Mouse (Mus musculus): ENCODE results near the gene Nup160.

Gene Nup160

DNA sequence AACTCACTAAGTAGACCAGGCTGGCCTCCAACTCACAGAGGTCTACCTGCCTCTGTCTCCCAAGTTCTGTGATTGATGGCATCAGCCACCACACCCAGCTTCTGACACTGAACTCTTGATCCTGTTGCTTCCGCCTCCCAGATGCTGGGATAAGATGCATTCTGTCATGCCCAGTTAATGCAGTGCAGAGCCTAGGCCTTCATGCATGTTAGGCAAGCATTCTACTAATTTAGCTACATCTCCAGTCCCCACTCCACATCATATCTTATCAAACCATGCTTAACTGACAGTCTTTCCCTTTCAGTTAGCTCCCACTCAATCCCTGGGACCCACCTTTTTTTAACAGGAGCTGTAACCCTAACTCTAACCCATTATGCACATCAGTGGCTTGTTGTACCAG, 16.1 kb upstream of the Nup160 start:
- no peak for ATAC-seq (ENCODE audit: insufficient number of reproducible peaks, low FRiP score, low TSS enrichment)

DNA sequence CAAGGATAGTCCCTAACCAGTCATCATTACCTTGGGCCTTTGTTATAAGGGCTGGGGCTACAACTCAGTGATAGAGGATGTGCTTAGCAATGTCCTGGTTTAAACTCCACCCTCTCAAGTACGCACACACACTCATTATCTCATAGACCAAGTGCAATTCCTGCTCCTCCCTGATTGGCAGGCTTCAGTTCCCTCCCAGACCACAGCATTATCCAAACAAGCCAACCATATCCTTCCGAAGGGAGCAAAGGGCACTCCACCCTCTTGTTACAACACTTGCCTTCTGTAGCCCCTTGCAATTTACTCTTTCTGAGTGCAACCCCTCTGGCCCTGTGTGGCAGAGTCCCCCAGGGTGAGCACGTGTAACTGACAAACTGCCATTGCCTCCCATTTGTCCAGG, 15.6 kb upstream of the Nup160 start:
- no peak for ATAC-seq (ENCODE audit: insufficient number of reproducible peaks, low FRiP score, low TSS enrichment)

DNA sequence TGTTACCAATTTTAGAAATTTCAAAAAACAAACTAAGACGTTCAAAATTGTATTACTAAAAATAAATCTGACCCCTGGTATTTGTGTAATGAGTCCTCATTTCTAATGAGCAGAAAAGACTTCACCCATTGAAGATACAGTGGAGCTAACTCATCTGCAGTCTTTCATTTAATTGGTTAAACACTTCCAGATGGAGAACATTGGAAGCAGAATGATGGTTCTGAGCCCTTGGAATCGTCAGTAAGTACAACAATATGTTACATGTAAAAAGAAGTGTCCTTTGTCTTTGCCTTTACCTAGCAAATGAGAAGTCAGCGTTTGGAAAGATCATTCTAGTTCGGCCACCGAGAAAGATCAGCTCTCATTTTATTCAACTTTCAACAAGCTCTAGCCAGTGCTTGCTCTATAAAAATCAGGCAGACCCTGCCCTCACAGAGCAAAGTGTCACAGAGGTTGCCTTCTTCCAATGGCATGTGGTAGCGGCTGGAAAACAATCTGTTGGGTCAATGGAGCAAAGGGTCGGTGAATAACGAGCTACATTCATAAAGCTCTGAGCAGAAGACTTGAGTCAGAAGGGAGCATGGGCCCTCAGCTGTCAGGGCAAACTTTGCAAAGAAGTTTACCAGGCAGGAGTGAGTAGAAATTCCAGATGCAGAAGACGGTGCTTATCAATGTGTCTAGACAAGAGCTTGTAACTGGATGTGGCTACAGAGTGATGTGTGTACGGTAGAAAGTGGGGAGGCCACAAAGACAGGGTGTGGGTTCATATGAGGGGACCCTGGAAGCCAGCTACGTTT, 10.2 kb upstream of the Nup160 start:
- ATAC-seq (ENCODE audit: insufficient number of reproducible peaks, low FRiP score, low TSS enrichment), result no peak

DNA sequence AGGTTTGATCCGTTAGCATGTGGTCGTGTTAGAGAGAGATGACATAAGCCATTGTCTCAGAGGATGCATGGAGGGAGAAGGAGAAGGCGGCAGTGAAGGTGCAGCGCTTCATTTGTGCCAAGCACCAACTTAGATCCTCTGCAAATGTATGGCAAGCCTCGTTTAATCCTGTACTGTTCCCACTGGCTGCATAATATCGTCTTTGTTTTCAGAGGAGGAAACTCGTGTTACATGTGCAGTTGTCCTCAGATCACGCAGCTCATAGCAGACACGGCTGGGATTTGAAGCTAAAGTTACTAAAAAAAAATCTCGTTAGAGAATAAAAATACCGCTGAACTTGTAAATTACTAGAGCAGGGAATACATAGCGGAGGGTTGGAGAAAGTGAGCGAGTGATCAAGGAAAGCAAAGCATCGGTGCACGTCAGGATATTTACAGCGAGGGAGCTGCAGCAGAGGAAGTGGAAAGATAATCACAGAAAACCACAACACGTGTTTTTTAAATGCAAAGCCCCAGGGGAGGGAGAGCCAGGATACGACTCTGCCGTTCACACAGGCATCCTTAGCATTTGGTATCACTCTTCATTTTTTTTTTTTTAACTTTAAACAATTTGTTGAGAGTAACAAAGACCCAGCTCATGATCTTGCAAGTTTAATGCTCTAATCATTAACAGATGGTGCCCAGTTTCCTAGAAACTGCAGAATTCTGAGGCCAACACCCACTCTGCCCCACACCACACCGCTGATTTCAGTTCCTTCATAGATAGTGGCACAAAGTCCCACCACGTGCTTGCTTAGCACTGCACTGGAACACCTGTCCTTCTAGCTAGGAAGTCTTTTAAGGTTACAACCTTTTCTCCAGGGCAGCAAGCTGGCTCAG, 9.4 kb upstream of the Nup160 start:
- ATAC-seq (ENCODE audit: insufficient number of reproducible peaks, low FRiP score, low TSS enrichment), result no peak

DNA sequence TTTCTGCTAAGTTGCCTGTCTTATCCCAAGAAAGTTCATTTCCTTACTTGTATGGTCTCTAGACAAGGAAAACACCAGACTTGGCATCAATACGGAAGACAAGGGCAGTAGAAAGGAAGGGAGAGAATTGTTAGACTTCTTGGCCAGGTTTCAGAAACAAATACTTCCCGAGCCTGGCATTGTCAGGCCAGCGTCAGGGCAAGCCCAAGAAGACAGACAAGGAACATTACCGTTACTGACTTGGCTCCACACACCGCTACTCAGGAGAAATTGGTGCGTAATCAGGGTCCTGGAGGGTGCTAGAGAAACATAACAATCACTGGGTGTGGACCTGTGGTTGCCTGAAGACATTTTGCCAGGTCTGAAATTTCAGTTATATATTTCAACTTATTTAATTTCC, 6.7 kb upstream of the Nup160 start:
- no peak for ATAC-seq (ENCODE audit: insufficient number of reproducible peaks, low FRiP score, low TSS enrichment)

DNA sequence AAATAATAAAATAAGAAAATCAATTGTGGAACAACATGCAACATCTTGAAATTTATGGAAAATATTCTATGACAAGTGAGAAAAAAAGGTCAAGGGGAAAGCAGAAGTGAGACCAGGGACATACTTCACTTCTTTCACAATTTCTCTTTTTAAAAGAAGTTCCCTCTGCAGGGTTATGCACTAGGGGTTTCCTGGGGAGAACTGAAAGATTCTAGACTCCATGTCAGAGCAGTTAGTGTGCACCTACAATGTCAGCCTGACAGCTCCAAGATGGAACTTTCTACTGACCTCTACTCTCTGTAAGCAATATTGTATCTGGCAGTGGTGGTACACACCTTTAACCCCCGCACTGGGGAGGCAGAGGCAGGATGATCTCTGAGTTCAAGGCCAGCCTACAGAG, 3.7 kb upstream of the Nup160 start:
- no peak for ATAC-seq (ENCODE audit: insufficient number of reproducible peaks, low FRiP score, low TSS enrichment)

DNA sequence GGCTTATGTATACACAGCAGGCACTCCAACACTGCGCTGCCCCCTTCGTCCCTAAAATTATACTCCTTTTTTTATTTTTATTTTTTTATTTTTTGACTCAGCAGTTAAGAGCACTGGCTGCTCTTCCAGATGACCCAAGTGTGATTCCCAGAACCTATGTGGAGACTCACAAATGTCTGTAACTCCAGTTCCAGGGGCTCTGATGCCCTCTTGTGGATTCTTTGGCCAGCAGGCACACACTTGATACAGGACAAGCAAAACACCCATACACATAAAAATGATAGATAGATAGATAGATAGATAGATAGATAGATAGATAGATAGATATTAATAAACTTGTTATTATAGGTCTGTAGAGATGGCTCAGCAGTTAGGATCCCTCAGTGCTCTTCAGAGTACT, 2.5 kb upstream of the Nup160 start:
- ATAC-seq (ENCODE audit: insufficient number of reproducible peaks, low FRiP score, low TSS enrichment), result no peak

DNA sequence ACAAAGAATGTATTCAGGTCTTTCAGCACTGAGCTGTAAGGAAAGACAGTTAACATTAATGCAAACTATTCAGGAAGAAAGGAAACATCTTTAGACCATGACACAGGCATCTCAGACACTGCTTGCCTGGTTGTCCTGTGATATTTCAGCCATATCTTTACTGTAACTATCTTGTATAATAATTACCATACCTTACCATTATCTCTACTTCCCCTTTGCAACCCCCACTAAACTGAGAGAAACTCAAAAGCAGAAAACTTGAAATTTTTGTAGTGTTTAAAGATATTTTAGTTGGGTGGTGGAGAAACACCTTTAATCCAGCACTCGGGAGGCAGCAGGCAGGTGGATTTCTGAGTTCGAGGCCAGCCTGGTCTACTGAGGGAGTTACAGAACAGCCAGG, 1.5 kb upstream of the Nup160 start:
- ATAC-seq (ENCODE audit: insufficient number of reproducible peaks, low FRiP score, low TSS enrichment), result no peak

DNA sequence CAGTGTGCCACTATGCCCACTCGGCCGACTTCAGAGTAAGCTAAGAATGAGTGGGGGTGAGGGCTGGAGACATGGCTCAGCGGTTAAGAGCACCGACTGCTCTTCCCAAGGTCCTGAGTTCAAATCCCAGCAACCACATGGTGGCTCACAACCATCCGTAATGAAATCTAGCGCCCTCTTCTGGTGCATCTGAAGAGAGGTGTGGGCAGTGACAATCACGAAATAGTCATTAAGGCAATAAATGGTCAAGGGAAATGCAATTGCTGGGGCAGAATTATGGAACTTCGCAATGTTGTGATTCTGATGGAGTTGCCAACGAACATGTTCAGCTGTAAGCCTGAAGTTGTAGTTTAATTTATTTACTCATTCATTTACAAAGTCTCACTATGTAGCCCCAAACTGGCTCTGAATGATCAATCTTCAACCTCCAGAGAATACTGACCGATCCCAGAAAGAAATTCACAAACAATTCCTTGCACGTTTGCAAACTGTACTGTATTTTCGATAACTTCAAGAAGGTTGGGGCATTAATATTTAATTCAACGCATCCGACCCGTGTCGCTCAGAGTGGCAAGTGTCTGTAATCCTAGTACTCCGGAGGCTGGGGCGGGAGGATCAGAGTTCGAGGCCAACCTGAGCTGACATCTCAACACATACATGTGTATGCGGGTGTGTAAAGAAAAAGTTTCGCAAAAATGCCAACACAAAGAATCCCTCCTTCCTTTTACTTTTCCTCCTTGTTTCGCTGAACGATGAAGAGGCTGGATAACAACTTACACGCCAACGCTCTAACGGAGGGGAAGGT, 1.4 kb downstream of the Nup160 start:
- ATAC-seq (ENCODE audit: insufficient number of reproducible peaks, low FRiP score, low TSS enrichment), result no peak

DNA sequence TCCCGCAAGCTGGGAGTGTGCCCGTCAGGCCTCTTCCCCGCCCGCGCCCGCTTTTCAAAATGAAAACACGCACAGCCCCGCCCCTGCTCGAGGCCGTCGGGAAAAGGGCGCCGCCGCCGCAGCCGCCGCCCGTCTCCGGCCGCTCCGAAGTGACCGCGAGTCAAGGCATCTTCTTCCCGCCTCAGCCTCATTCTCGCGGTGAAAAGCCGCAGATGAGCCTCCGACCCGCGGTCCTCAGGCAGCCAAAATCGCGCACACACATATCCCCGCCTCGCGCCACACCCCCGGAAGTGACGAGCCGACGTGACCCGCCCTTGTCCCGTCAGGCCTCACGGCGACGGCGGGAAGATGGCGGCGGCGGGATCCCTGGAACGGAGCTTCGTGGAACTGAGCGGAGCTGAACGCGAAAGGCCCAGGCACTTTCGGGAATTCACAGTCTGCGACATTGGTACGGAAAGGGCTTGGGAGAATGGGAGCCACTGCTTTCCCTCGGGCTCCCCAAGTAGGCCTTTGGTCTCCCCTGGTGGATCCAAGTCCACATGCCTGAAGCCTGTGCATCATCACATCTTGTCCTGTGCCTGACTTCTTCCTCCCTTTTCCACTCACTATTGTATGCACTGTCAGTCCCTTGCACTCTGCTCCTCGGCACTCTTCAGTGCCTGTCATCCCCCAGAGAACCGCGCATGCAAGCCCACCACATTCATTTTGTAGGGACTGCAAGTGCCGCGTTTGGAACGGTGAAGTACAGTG, 2.2 kb downstream of the Nup160 start:
- ATAC-seq (ENCODE audit: insufficient number of reproducible peaks, low FRiP score, low TSS enrichment), result peak; percentile 96

DNA sequence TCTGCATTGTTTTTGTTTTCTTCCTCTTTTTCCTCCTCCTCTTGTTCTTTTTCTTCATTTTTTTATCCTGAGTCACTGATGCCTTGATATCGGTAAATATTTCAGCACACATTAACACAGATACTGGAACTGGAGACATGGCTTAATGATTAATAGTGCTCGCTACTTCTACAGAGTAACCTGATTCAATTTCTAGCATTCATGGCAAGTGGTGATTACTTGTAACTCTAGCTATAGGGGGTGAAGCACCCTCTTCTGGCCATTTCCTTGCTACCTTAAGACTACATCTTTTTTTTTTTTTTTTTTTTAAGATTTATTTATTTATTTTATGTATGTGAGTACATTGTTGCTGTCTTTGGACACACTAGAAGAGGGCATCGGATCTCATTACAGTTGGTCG, 23.9 kb downstream of the Nup160 start:
- no peak for ATAC-seq (ENCODE audit: insufficient number of reproducible peaks, low FRiP score, low TSS enrichment)

DNA sequence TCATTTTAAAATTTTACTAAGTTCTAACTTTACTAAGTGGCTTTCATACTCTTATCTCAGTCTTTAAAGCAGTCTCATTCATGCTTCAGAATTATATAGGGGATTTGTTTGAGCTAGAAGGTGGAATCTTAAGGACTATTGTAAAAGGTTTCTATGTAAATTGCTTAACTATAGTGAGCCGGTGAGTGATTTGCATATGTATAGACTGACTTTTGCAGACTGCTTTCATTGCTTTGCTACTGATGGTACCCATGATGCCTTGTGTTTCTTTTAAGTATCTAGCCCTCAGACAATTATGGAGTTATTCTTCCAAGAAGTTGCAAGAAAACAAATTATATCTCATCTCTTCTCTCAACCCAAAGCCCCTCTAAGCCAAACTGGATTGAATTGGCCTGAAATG, 31.5 kb downstream of the Nup160 start:
- no peak for ATAC-seq (ENCODE audit: insufficient number of reproducible peaks, low FRiP score, low TSS enrichment)

DNA sequence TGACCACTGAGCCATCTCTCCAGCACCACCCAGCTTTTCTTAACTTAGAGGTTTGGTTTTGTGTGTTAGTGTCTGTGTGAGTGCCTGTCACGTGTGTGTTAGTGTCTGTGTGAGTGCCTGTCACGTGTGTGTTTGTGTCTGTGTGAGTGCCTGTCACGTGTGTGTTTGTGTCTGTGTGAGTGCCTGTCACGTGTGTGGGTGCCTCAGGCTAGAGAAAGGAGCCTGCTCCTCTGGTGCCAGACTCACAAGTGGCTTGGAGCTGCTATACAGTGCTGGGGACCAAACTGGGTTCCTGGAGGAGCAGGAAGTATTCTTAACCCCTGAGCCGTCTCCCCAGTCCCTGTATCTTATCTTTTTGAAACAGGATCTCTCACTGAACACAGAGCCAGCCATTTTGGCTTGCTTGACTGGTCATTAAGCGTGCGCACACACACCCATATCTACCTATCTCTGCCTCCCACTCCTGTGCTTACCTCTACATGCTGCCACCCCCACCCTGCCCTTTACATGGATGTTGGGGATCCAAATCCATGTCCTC, 38.6 kb downstream of the Nup160 start:
- ATAC-seq (ENCODE audit: insufficient number of reproducible peaks, low FRiP score, low TSS enrichment), result no peak

DNA sequence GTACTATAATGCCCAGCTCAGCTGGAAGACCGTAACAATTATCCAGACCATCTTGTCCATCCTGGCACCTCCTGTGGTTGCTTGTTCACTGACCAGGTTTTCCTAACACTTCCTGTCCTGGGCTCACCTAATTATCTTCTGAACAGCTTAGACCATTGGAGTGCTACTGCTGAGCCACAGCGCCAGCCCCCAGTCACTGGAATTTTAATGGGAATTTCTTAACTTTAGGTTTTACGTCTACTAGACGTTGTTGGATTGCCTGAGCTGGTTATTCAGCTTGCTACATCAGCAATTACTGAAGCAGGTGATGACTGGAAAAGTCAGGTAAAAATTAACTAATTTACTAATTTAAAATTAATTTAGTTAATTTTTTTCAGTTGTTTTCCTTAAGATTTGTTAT, 40.4 kb downstream of the Nup160 start:
- ATAC-seq (ENCODE audit: insufficient number of reproducible peaks, low FRiP score, low TSS enrichment), result no peak

DNA sequence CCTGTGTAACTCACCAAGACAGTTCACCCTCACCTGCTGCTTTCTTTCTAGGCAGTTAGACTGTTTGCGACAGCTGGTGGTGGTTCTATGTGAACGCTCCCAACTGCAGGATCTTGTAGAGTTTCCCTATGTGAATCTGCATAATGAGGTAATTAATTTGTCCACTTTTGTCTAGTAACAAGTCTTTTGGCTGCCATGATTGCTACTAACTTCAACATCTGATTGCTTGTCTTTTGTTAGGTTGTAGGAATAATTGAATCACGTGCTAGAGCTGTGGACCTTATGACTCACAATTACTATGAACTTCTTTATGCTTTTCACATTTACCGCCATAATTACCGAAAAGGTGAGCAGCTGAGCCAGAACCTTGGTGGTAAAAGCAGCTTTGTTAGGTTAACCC, 40.9 kb downstream of the Nup160 start:
- no peak for ATAC-seq (ENCODE audit: insufficient number of reproducible peaks, low FRiP score, low TSS enrichment)

DNA sequence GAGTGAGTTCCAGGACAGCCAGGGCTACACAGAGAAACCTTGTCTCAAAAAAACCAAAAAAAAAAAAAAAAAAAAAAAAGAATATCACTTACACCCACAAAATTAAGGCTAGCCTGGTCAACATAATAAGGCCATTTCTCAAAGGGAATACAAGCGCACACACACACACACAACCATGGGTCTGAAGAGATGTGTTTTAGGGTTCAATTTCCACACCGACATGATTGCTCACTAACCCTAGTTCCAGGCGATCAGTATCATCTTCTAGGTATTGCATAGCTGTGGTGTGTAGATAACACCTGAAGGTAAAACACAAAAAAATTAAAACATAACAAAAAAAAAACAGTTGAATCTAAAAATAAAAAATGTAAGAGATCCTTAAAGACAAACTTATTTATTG, 49.8 kb downstream of the Nup160 start:
- ATAC-seq (ENCODE audit: insufficient number of reproducible peaks, low FRiP score, low TSS enrichment), result no peak

DNA sequence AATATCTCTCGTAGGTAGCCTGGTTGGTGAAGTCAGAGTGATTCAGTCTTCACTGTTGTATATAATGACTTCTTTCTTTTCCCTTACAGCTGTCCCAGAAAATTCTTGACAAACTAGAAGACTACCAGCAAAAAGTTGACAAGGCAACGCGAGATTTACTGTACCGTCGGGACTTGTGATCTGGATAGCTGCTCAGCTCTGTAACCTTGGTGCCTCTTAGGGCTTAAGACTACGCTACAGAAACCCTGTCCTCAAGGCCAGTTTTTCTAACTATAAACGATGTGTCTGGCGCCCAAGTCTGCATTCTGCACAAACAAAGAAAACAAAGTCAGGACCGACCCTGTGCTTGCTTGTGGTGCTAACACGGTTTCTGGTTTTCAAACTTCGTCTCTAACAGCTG, 58.3 kb downstream of the Nup160 start:
- ATAC-seq (ENCODE audit: insufficient number of reproducible peaks, low FRiP score, low TSS enrichment), result no peak

DNA sequence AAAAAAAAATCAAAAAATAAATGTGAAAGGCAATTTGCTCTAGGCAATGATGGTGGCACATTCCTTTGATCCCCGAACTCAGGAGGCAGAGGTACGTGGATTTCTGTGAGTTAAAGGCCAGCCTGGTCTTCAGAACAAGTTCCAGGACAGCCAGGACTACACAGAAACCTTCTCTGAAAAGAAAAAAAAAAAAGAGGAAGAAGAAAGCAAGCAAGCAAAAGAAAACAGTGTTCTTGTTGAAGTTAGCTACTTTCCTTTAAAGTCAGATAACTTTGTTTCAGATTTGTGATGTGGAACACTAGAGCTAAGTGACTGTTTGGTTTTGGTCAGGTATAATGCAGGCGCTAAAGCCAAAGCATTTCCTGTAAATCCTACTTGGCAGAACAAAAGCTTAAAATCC, 61.8 kb downstream of the Nup160 start:
- ATAC-seq (ENCODE audit: insufficient number of reproducible peaks, low FRiP score, low TSS enrichment), result no peak

DNA sequence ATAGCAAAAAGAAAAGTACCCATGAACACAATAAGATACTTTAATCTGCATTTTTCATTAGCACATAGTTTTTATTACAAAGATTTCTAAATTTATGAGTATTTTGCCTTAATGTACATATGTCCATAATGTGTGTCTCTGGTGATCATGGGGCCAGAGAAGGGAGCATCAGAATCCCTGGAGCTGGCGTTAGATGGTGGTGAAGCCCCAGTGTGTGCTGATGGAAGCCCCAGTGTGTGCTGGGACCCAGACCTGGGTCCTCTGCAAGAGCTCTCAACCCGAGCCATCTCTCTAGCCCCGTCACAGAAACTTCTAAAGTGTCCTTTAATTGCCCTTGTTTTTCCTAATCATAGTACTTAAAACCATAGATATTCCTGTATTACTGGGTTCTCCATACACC, 62.3 kb downstream of the Nup160 start:
- ATAC-seq (ENCODE audit: insufficient number of reproducible peaks, low FRiP score, low TSS enrichment), result no peak

DNA sequence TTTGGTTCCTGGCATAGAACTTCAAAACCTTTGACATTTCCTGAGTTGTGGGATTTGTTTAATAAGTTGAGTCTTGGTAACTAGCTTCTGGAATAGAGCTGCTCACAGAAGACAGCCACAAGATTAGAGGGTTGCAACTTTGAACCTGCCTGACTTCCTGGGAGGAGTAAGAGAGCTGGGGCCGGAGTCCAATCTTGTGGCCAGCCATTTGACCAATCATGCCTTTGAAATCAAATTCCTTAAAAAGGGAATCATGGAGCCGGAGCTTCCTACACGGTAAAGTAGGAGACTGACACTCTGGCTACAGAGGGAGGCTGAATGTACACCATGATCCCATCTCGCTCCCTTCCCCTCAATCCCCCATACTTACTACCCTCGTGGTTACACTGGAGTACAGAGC, 62.9 kb downstream of the Nup160 start:
- ATAC-seq (ENCODE audit: insufficient number of reproducible peaks, low FRiP score, low TSS enrichment), result no peak
